Mouse (Mus musculus) limb, embryonic 15.5 days (tissue): Measurements from ENCODE around the gene Mypn. TPM values are rescaled to one million over a fixed set of nuclear protein-coding genes. Genes with fewer than 3 reads are reported as not detected.

Experiments
- ATAC-seq: fragments of 200-750 bp; cut with Nextera tagmentation; 2 replicates; pipeline ENCODE4 v1.8.0; 2017; ENCODE audit warnings: low read depth, moderate TSS enrichment; ENCODE audit not compliant: insufficient number of reproducible peaks, low FRiP score, low TSS enrichment
- H3K27ac ChIP-seq: fragments of 300-500 bp; sonication (generic); 2 replicates; pipeline ENCODE4 v1.5.1; 2015; ENCODE audit warnings: moderate library complexity, mild to moderate bottlenecking, inconsistent platforms
- H3K27me3 ChIP-seq: fragments of 300-500 bp; sonication (generic); 2 replicates; pipeline ENCODE4 v1.6.1; 2015; ENCODE audit warnings: inconsistent platforms
- H3K36me3 ChIP-seq: fragments of 300-500 bp; sonication (generic); 2 replicates; pipeline ENCODE4 v1.6.1; 2015; ENCODE audit warnings: inconsistent platforms
- H3K4me1 ChIP-seq: fragments of 300-500 bp; sonication (generic); 2 replicates; pipeline ENCODE4 v1.6.1; 2015; ENCODE audit warnings: inconsistent platforms
- H3K4me2 ChIP-seq: fragments of 300-500 bp; sonication (generic); 2 replicates; pipeline ENCODE4 v1.6.1; 2015; ENCODE audit warnings: mild to moderate bottlenecking, inconsistent platforms
- H3K4me3 ChIP-seq: fragments of 300-500 bp; sonication (generic); 2 replicates; pipeline ENCODE4 v1.5.1; 2015; ENCODE audit warnings: mild to moderate bottlenecking, inconsistent platforms
- H3K9ac ChIP-seq: fragments of 300-500 bp; sonication (generic); 2 replicates; pipeline ENCODE4 v1.6.1; 2015; ENCODE audit warnings: inconsistent platforms
- H3K9me3 ChIP-seq: fragments of 300-500 bp; sonication (generic); 2 replicates; pipeline ENCODE4 v1.6.1; 2016; ENCODE audit warnings: inconsistent platforms
- WGBS: fragments of 180-500 bp; shearing (Covaris S2); methylation state at CpG from one replicate; pipeline ENCODE4 v1.1.7; 2015; 5-methylcytosine and 5-hydroxymethylcytosine counted together
- polyA plus RNA-seq: library from polyadenylated mRNA; unstranded; fragments of >200 nt; fragmentation: Nextera tagmentation; extraction: Ambion mirVana; gene quantifications from 2 replicates; pipeline ENCODE4 v1.2.1, GENCODE M21; 2015

Gene Mypn
- polyA plus RNA-seq, 1 experiment from 2014 or later: 2.5 TPM

GRCm38 (mm10) chr10:63192276-63192675 lies 11.5 kb downstream of the Mypn start:
- H3K27me3 ChIP-seq: no peaks in the 10 kb centered on the region
- H3K27ac ChIP-seq: no peak overlapping the region
- H3K4me2 ChIP-seq: no peak overlapping the region
- no peak overlapping the region for H3K4me3 ChIP-seq
- H3K36me3 ChIP-seq: no peaks in the 10 kb centered on the region
- no peaks in the 10 kb centered on the region for H3K4me1 ChIP-seq
- WGBS: 70% methylated on average over 18 of the region's 18 CpGs
- no peak overlapping the region for H3K9ac ChIP-seq
- H3K9me3 ChIP-seq: no peaks in the 10 kb centered on the region
- no peak for ATAC-seq

- H3K27ac ChIP-seq: no peak overlapping the region
- H3K27me3 ChIP-seq: no peaks in the 10 kb centered on the region
- H3K4me2 ChIP-seq: no peak overlapping the region
- H3K4me1 ChIP-seq: no peaks in the 10 kb centered on the region
- no peaks in the 10 kb centered on the region for H3K9me3 ChIP-seq
- no peaks in the 10 kb centered on the region for H3K36me3 ChIP-seq
- 70% methylated on average over 4 of the region's 4 CpGs for WGBS
- ATAC-seq: no peak
- no peak overlapping the region for H3K9ac ChIP-seq
- H3K4me3 ChIP-seq: no peak overlapping the region
These were observed 19.3 kb downstream of the Mypn start for GRCm38 (mm10) chr10:63184451-63184850.

- Histone ChIP-seq H3K27me3 (no peaks in the 10 kb centered on the region), H3K4me2 (no peak overlapping the region), H3K4me1 (no peaks in the 10 kb centered on the region), H3K9me3 (no peaks in the 10 kb centered on the region), H3K4me3 (no peak overlapping the region), H3K36me3 (no peaks in the 10 kb centered on the region), H3K27ac (no peak overlapping the region), H3K9ac (no peak overlapping the region)
- 67% methylated on average over 5 of the region's 5 CpGs for WGBS
- no peak for ATAC-seq
These were observed 21.5 kb downstream of the Mypn start for GRCm38 (mm10) chr10:63182177-63182768.

GRCm38 (mm10) chr10:63181166-63181565 lies 22.6 kb downstream of the Mypn start:
- H3K27ac ChIP-seq: no peak overlapping the region
- H3K9ac ChIP-seq: no peak overlapping the region
- 71% methylated on average over 1 of the region's 1 CpGs for WGBS
- no peaks in the 10 kb centered on the region for H3K9me3 ChIP-seq
- H3K27me3 ChIP-seq: no peaks in the 10 kb centered on the region
- H3K4me3 ChIP-seq: no peak overlapping the region
- no peaks in the 10 kb centered on the region for H3K36me3 ChIP-seq
- no peaks in the 10 kb centered on the region for H3K4me1 ChIP-seq
- ATAC-seq: no peak
- H3K4me2 ChIP-seq: no peak overlapping the region

- Histone ChIP-seq H3K4me3 (no peak overlapping the region), H3K4me2 (no peak overlapping the region), H3K9ac (no peak overlapping the region), H3K36me3 (no peaks in the 10 kb centered on the region), H3K9me3 (no peaks in the 10 kb centered on the region), H3K27ac (no peak overlapping the region), H3K4me1 (no peaks in the 10 kb centered on the region), H3K27me3 (no peaks in the 10 kb centered on the region)
- 88% methylated on average over 10 of the region's 10 CpGs for WGBS
- no peak for ATAC-seq
These were observed 24.2 kb downstream of the Mypn start for GRCm38 (mm10) chr10:63179524-63179923.

GRCm38 (mm10) chr10:63178318-63178717 lies 25.4 kb downstream of the Mypn start:
- Histone ChIP-seq H3K4me2 (no peak overlapping the region), H3K9ac (no peak overlapping the region), H3K4me3 (no peak overlapping the region), H3K4me1 (no peaks in the 10 kb centered on the region), H3K27me3 (no peaks in the 10 kb centered on the region), H3K27ac (no peak overlapping the region), H3K9me3 (no peaks in the 10 kb centered on the region), H3K36me3 (no peaks in the 10 kb centered on the region)
- ATAC-seq: no peak
- WGBS: 93% methylated on average over 2 of the region's 2 CpGs

GRCm38 (mm10) chr10:63177286-63178140 lies 26.2 kb downstream of the Mypn start:
- 66% methylated on average over 21 of the region's 21 CpGs for WGBS
- Histone ChIP-seq H3K4me2 (no peak overlapping the region; the same call in 1 of the 2 replicates), H3K9ac (no peak overlapping the region), H3K27ac (no peak overlapping the region), H3K4me3 (no peak overlapping the region), H3K4me1 (no peaks in the 10 kb centered on the region), H3K27me3 (no peaks in the 10 kb centered on the region), H3K9me3 (no peaks in the 10 kb centered on the region), H3K36me3 (no peaks in the 10 kb centered on the region)
- no peak for ATAC-seq

- ATAC-seq: no peak
- no peaks in the 10 kb centered on the region for H3K27me3 ChIP-seq
These were observed 27.3 kb downstream of the Mypn start for GRCm38 (mm10) chr10:63176471-63176931.

GRCm38 (mm10) chr10:63172089-63172488 lies 31.7 kb downstream of the Mypn start:
- Histone ChIP-seq H3K9me3 (no peaks in the 10 kb centered on the region), H3K4me1 (no peaks in the 10 kb centered on the region), H3K27ac (no peak overlapping the region), H3K27me3 (no peaks in the 10 kb centered on the region), H3K4me2 (no peak overlapping the region), H3K9ac (no peak overlapping the region), H3K4me3 (no peak overlapping the region), H3K36me3 (no peaks in the 10 kb centered on the region)
- WGBS: 74% methylated on average over 3 of the region's 3 CpGs
- no peak for ATAC-seq

More at GRCm38 (mm10) chr10:63176471-63176931, 27.3 kb downstream of the Mypn start:
- Histone ChIP-seq H3K27ac (no peak overlapping the region), H3K9me3 (no peaks in the 10 kb centered on the region), H3K4me1 (no peaks in the 10 kb centered on the region), H3K36me3 (no peaks in the 10 kb centered on the region), H3K4me2 (no peak overlapping the region), H3K9ac (no peak overlapping the region), H3K4me3 (no peak overlapping the region)
- WGBS: 78% methylated on average over 8 of the region's 8 CpGs

- Histone ChIP-seq H3K27ac (no peak overlapping the region), H3K4me3 (no peak overlapping the region), H3K9ac (no peak overlapping the region), H3K4me2 (no peak overlapping the region), H3K9me3 (no peaks in the 10 kb centered on the region), H3K4me1 (no peaks in the 10 kb centered on the region), H3K36me3 (no peaks in the 10 kb centered on the region), H3K27me3 (no peaks in the 10 kb centered on the region)
- ATAC-seq: no peak
- 89% methylated on average over 11 of the region's 11 CpGs for WGBS
These were observed 34.2 kb downstream of the Mypn start for GRCm38 (mm10) chr10:63169503-63169902.

- Histone ChIP-seq H3K9me3 (no peaks in the 10 kb centered on the region), H3K27ac (no peak overlapping the region), H3K27me3 (no peaks in the 10 kb centered on the region), H3K36me3 (no peaks in the 10 kb centered on the region), H3K9ac (no peak overlapping the region), H3K4me2 (no peak overlapping the region), H3K4me3 (no peak overlapping the region), H3K4me1 (no peaks in the 10 kb centered on the region)
- ATAC-seq: no peak
- 85% methylated on average over 12 of the region's 12 CpGs for WGBS
These were observed 35.6 kb downstream of the Mypn start for GRCm38 (mm10) chr10:63168124-63168523.

- 81% methylated on average over 10 of the region's 10 CpGs for WGBS
- Histone ChIP-seq H3K9me3 (no peaks in the 10 kb centered on the region), H3K27me3 (no peaks in the 10 kb centered on the region), H3K27ac (no peak overlapping the region), H3K9ac (no peak overlapping the region), H3K4me1 (no peaks in the 10 kb centered on the region), H3K4me3 (no peak overlapping the region), H3K4me2 (no peak overlapping the region), H3K36me3 (no peaks in the 10 kb centered on the region)
- no peak for ATAC-seq
These were observed 36.3 kb downstream of the Mypn start for GRCm38 (mm10) chr10:63167241-63167995.
